Mouse (Mus musculus) layer of hippocampus, postnatal 25 days (tissue): ENCODE measurements around the gene Dtx3l. TPM values are rescaled to one million over a fixed set of nuclear protein-coding genes. Genes with fewer than 3 reads are reported as not detected.

Experiments used
- DNase-seq, 2 experiments: peaks; one replicate each; pipeline ENCODE4 v3.0.0; 2022; ENCODE audit warnings: mixed read lengths in 2 of 2, low spot score in 1 of 2; ENCODE audit errors: extremely low spot score in 1 of 2
- total RNA-seq, 2 experiments: library from RNA; stranded (reverse); gene quantifications; 2 replicates each; pipeline ENCODE4 v1.2.3; 2021

The Dtx3l gene
- total RNA-seq, 2 experiments from 2014 or later = 4.2 to 4.5 TPM

GRCm38 (mm10) chr16:35890645-35891044 is 48.3 kb downstream of the Dtx3l start:
- DNase-seq = no peak

DNA sequence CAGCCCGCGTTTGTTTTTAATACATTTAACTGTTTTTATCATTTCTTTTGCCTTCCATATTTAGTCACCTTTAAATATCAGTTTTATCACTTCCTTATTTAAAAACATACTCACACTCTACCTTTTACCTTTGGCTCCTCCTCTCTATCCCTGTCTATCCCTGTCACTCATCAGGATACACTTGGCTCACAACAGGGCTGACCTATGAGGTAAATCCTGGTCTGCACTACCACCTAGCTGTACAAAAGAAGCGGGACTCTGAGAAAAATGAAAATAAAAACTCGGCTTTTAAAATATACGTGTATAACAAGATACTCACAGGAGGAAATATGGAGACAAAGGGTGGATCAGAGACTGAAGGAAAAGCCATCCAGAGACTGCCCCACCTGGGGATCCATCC is 50.0 kb downstream of the Dtx3l start:
- DNase-seq = no peak

GRCm38 (mm10) chr16:35888174-35888573 is 50.8 kb downstream of the Dtx3l start:
- no peak for DNase-seq

Other genes starting within 250 kb of the Dtx3l start
- 10 to 100 TPM; 70.6 to 81.7 TPM for gene Dirc2, start 169.8 kb downstream of the Dtx3l start, total RNA-seq
- gene Hspbap1, start 168.8 kb downstream of the Dtx3l start, total RNA-seq = 1 to 10 TPM; 4.6 to 5.7 TPM
- gene Parp14, start 67.6 kb downstream of the Dtx3l start, total RNA-seq = 1 to 10 TPM; 1.1 to 1.5 TPM
- 1 to 10 TPM; 2.6 to 3.5 TPM for gene Parp9, start 681 bp downstream of the Dtx3l start, total RNA-seq
- 100 to 1,000 TPM; 125 to 138 TPM for gene Kpna1, start 39.6 kb upstream of the Dtx3l start, total RNA-seq
- gene Wdr5b, start 102.0 kb upstream of the Dtx3l start, total RNA-seq = 1 to 10 TPM; 5.0 to 5.2 TPM
- gene Fam162a, start 132.4 kb upstream of the Dtx3l start, total RNA-seq = 10 to 100 TPM; 83.0 to 93.8 TPM
- gene Ccdc58, start 132.5 kb upstream of the Dtx3l start, total RNA-seq = 10 to 100 TPM; 22.6 to 25.0 TPM
- not detected for gene Csta1, start 192.1 kb upstream of the Dtx3l start, total RNA-seq
- gene Stfa2l1, start 217.7 kb upstream of the Dtx3l start, total RNA-seq = not detected
- gene Gm5483, start 245.1 kb upstream of the Dtx3l start, total RNA-seq = not detected